Mouse (Mus musculus) retina, postnatal 1 day (tissue): Measurements from ENCODE around the gene Btg2.

Source experiments
- DNase-seq: peaks from one replicate; pipeline ENCODE4 v3.0.0-alpha.2; 2012

The Btg2 gene

GRCm38 (mm10) chr1:134075532-134075931, 3.4 kb downstream of the Btg2 start:
- DNase-seq, result no peak

GRCm38 (mm10) chr1:134074606-134075005, 4.3 kb downstream of the Btg2 start:
- DNase-seq, result no peak

- no peak for DNase-seq
These were observed 4.7 kb downstream of the Btg2 start for GRCm38 (mm10) chr1:134074184-134074583.

GRCm38 (mm10) chr1:134073658-134074057, 5.3 kb downstream of the Btg2 start:
- no peak for DNase-seq

- no peak for DNase-seq
These were observed 5.8 kb downstream of the Btg2 start for GRCm38 (mm10) chr1:134073061-134073564.

- peak; percentile 86 for DNase-seq
These were observed 7.4 kb downstream of the Btg2 start for GRCm38 (mm10) chr1:134071411-134072018.

GRCm38 (mm10) chr1:134070099-134070669, 8.7 kb downstream of the Btg2 start:
- DNase-seq, result no peak

GRCm38 (mm10) chr1:134067143-134067619, 11.7 kb downstream of the Btg2 start:
- peak; percentile 86 for DNase-seq

GRCm38 (mm10) chr1:134066554-134066953, 12.4 kb downstream of the Btg2 start:
- no peak for DNase-seq

GRCm38 (mm10) chr1:134065241-134065809, 13.6 kb downstream of the Btg2 start:
- DNase-seq, result no peak

- DNase-seq, result no peak
These were observed 14.6 kb downstream of the Btg2 start for GRCm38 (mm10) chr1:134064296-134064831.

- DNase-seq, result no peak
These were observed 15.2 kb downstream of the Btg2 start for GRCm38 (mm10) chr1:134063773-134064125.

GRCm38 (mm10) chr1:134063086-134063772, 15.7 kb downstream of the Btg2 start:
- DNase-seq, result peak; percentile 98

- peak; percentile 95 for DNase-seq
These were observed 16.4 kb downstream of the Btg2 start for GRCm38 (mm10) chr1:134062411-134063085.

GRCm38 (mm10) chr1:134061915-134062314, 17.0 kb downstream of the Btg2 start:
- no peak for DNase-seq

GRCm38 (mm10) chr1:134060849-134061569, 17.9 kb downstream of the Btg2 start:
- DNase-seq, result peak; percentile 98

- no peak for DNase-seq
These were observed 18.9 kb downstream of the Btg2 start for GRCm38 (mm10) chr1:134059739-134060695.

GRCm38 (mm10) chr1:134058870-134059269, 20.1 kb downstream of the Btg2 start:
- DNase-seq, result no peak

GRCm38 (mm10) chr1:134057736-134058135, 21.2 kb downstream of the Btg2 start:
- no peak for DNase-seq

GRCm38 (mm10) chr1:134056285-134056684, 22.6 kb downstream of the Btg2 start:
- no peak for DNase-seq
